8 mouse cellular contexts compared by ENCODE assay signal in the genomic region with DNA sequence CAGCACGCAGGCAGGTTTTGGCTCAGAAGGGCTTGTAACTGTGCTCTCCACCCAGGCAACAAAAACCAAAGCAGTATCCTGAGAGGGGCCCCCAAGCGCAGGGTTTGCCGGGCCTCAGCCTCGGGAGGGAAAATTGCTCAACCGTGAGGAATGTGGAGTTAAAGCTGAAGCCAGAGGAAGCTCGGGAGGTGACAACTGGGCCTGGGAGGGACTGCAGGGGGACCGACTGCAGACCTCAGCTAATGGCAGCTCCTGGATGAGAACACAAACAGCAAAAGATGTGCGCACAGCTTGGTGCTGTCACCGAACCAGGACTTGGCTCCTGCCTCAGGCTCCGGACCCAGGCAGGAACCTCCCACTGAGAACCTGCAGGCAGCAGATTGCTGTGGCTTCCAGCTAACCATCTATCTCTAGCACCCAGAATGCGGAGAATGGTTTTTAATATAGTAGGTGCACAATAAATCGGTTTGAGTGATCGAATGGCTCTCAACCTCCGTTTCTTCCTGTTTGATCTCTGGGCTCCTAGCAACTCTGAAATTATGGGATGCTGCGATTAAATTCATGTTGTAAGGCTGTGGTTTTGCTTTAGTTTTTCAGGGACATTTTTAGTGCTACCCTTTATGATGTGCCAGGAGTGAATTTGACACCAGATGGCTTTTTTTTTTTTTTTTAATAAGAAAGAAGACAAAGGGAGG. TPM values are rescaled to one million over a fixed set of nuclear protein-coding genes. Genes with fewer than 3 reads are reported as not detected.
DNase-seq lines count a peak whose midpoint lies in the region; ATAC-seq lines count a peak whose summit lies in the region.

No protein-coding gene starts in this region.

- H3K9me3 ChIP-seq in midbrain, embryonic 11.5 days (ENCODE audit: control insufficient read depth, low read length), result no peaks in the 10 kb centered on the region
- no peaks in the 10 kb centered on the region for H3K9me3 ChIP-seq in midbrain, embryonic 15.5 days
- H3K9me3 ChIP-seq in intestine, embryonic 15.5 days, result no peaks in the 10 kb centered on the region
- H3K9me3 ChIP-seq in limb, embryonic 15.5 days, result no peaks in the 10 kb centered on the region

- H3K4me3 ChIP-seq in midbrain, embryonic 11.5 days (ENCODE audit: low read depth, low read length), result no peak overlapping the region
- H3K4me3 ChIP-seq in midbrain, embryonic 15.5 days, result no peak overlapping the region
- H3K4me3 ChIP-seq in intestine, embryonic 15.5 days (replicated peaks), result no peak overlapping the region
- H3K4me3 ChIP-seq in limb, embryonic 15.5 days, result peak overlapping the region; percentile 11

- ATAC-seq in midbrain, embryonic 11.5 days (ENCODE audit: low FRiP score), result peak; percentile 8; the same call in 1 of the 2 replicates
- ATAC-seq in midbrain, embryonic 15.5 days (replicated peaks), result no peak
- peak; percentile 84 for ATAC-seq in intestine, embryonic 15.5 days
- ATAC-seq in limb, embryonic 15.5 days (ENCODE audit: insufficient number of reproducible peaks, low FRiP score, low TSS enrichment, low read depth), result peak; percentile 79; the same call in 1 of the 2 replicates
- ATAC-seq in megakaryocyte-erythroid progenitor cell, adult 5-6 weeks (replicated peaks; ENCODE audit: low FRiP score, low TSS enrichment, poor library complexity, severe bottlenecking), result no peak

- H3K27me3 ChIP-seq in midbrain, embryonic 11.5 days (ENCODE audit: control insufficient read depth, insufficient read depth, low read length), result peaks cover 4% of the 10 kb centered on the region
- no peaks in the 10 kb centered on the region for H3K27me3 ChIP-seq in midbrain, embryonic 15.5 days (replicated peaks)
- H3K27me3 ChIP-seq in intestine, embryonic 15.5 days (replicated peaks), result no peaks in the 10 kb centered on the region
- no peaks in the 10 kb centered on the region for H3K27me3 ChIP-seq in limb, embryonic 15.5 days

- H3K4me2 ChIP-seq in midbrain, embryonic 11.5 days, result no peak overlapping the region
- no peak overlapping the region for H3K4me2 ChIP-seq in midbrain, embryonic 15.5 days
- peak overlapping the region; percentile 39 for H3K4me2 ChIP-seq in intestine, embryonic 15.5 days (replicated peaks)
- H3K4me2 ChIP-seq in limb, embryonic 15.5 days, result peak overlapping the region; percentile 21

- H3K27ac ChIP-seq in midbrain, embryonic 11.5 days (ENCODE audit: low read depth, low read length), result no peak overlapping the region; the same call in 1 of the 2 replicates
- H3K27ac ChIP-seq in midbrain, embryonic 15.5 days, result no peak overlapping the region
- peak overlapping the region; percentile 93 for H3K27ac ChIP-seq in intestine, embryonic 15.5 days
- H3K27ac ChIP-seq in limb, embryonic 15.5 days, result peak overlapping the region; percentile 92

- no peak overlapping the region for H3K9ac ChIP-seq in midbrain, embryonic 11.5 days (ENCODE audit: low read length)
- H3K9ac ChIP-seq in midbrain, embryonic 15.5 days, result no peak overlapping the region
- no peak overlapping the region for H3K9ac ChIP-seq in intestine, embryonic 15.5 days
- H3K9ac ChIP-seq in limb, embryonic 15.5 days, result no peak overlapping the region

- peaks cover 13% of the 10 kb centered on the region for H3K4me1 ChIP-seq in midbrain, embryonic 11.5 days (ENCODE audit: control insufficient read depth, insufficient read depth, low read length)
- H3K4me1 ChIP-seq in midbrain, embryonic 15.5 days, result peaks cover 12% of the 10 kb centered on the region
- peaks cover 32% of the 10 kb centered on the region for H3K4me1 ChIP-seq in intestine, embryonic 15.5 days (replicated peaks)
- H3K4me1 ChIP-seq in limb, embryonic 15.5 days, result peaks cover 33% of the 10 kb centered on the region

- peak; percentile 90 for DNase-seq in midbrain, embryonic 11.5 days (ENCODE audit: low spot score, missing footprints)
- peak; percentile 84 to 90 for DNase-seq in cerebellum, postnatal 14 days
- peak; percentile 77 for DNase-seq in gastrocnemius, postnatal 25 days
- peak; percentile 48 for DNase-seq in ovary, postnatal 36 days (ENCODE audit: low spot score)

- 26% methylated on average over 15 of the region's 15 CpGs for WGBS in midbrain, embryonic 11.5 days
- WGBS in midbrain, embryonic 15.5 days, result 24% methylated on average over 15 of the region's 15 CpGs
- 24% methylated on average over 15 of the region's 15 CpGs for WGBS in intestine, embryonic 15.5 days
- 12% methylated on average over 15 of the region's 15 CpGs for WGBS in limb, embryonic 15.5 days

- H3K36me3 ChIP-seq in midbrain, embryonic 11.5 days (ENCODE audit: control insufficient read depth, insufficient read depth, low read length), result no peaks in the 10 kb centered on the region
- H3K36me3 ChIP-seq in midbrain, embryonic 15.5 days (replicated peaks), result no peaks in the 10 kb centered on the region
- no peaks in the 10 kb centered on the region for H3K36me3 ChIP-seq in intestine, embryonic 15.5 days
- no peaks in the 10 kb centered on the region for H3K36me3 ChIP-seq in limb, embryonic 15.5 days

RNA-seq across cellular contexts. Expression of a gene that starts 16.1 kb away (rescaled TPM):
- 40.6 and 42.8 TPM in 2 replicates for polyA plus RNA-seq in midbrain, embryonic 11.5 days (2014; fragmentation: Nextera tagmentation; extraction: Ambion mirVana)
- 16.5 and 18.6 TPM in 2 replicates for polyA plus RNA-seq in midbrain, embryonic 15.5 days (2015; fragmentation: Nextera tagmentation; extraction: Ambion mirVana)
- 10 to 100 TPM; 90.6 to 98.7 TPM for total RNA-seq in gastrocnemius, postnatal 25 days (2021)
- 53.6 and 55.2 TPM in 2 replicates for polyA plus RNA-seq in intestine, embryonic 15.5 days (2015; fragmentation: Nextera tagmentation; extraction: Ambion mirVana)
- polyA plus RNA-seq in limb, embryonic 15.5 days (2015; fragmentation: Nextera tagmentation; extraction: Ambion mirVana), result 72.2 and 85.8 TPM in 2 replicates
- 54.7 and 56.7 TPM in 2 replicates for total RNA-seq in megakaryocyte-erythroid progenitor cell, adult 5-6 weeks (2014; fragmentation: Nextera tagmentation)
- total RNA-seq in megakaryocyte-erythroid progenitor cell, adult 5-6 weeks (2017), result 18.3 and 24.7 TPM in 2 replicates

RNA-seq across cellular contexts. Expression of a gene that starts 38.1 kb away (rescaled TPM):
- polyA plus RNA-seq in midbrain, embryonic 11.5 days (2014; fragmentation: Nextera tagmentation; extraction: Ambion mirVana), result 1.1 and 1.6 TPM in 2 replicates
- 2.2 and 3.2 TPM in 2 replicates for polyA plus RNA-seq in midbrain, embryonic 15.5 days (2015; fragmentation: Nextera tagmentation; extraction: Ambion mirVana)
- total RNA-seq in gastrocnemius, postnatal 25 days (2021), result 1 to 10 TPM; 1.5 to 2.3 TPM
- polyA plus RNA-seq in intestine, embryonic 15.5 days (2015; fragmentation: Nextera tagmentation; extraction: Ambion mirVana), result 0.10 and 0.21 TPM in 2 replicates
- polyA plus RNA-seq in limb, embryonic 15.5 days (2015; fragmentation: Nextera tagmentation; extraction: Ambion mirVana), result 0.50 and 0.71 TPM in 2 replicates
- not detected in 2 replicates for total RNA-seq in megakaryocyte-erythroid progenitor cell, adult 5-6 weeks (2014; fragmentation: Nextera tagmentation)
- total RNA-seq in megakaryocyte-erythroid progenitor cell, adult 5-6 weeks (2017), result 0.38 TPM in 1 of 2 replicates, not detected in the other

Comparison
In these comparisons a context has a peak if more than half of its experiments do, and no peak if none do; other contexts are left out.
1. ATAC-seq: peak in midbrain, embryonic 11.5 days (single experiment), intestine, embryonic 15.5 days (single experiment) and limb, embryonic 15.5 days (single experiment); none in midbrain, embryonic 15.5 days (single experiment) and megakaryocyte-erythroid progenitor cell, adult 5-6 weeks (single experiment).
2. H3K27ac ChIP-seq: peak in intestine, embryonic 15.5 days (single experiment) and limb, embryonic 15.5 days (single experiment); none in midbrain, embryonic 11.5 days (single experiment) and midbrain, embryonic 15.5 days (single experiment).
3. H3K4me2 ChIP-seq: peak in intestine, embryonic 15.5 days (single experiment) and limb, embryonic 15.5 days (single experiment); none in midbrain, embryonic 11.5 days (single experiment) and midbrain, embryonic 15.5 days (single experiment).
4. Peak in every context shown above with its lines, with median percentiles within 50 percentile points of each other: DNase-seq.